Mouse (Mus musculus) hindbrain, embryonic 14.5 days (tissue): ENCODE measurements around the gene Myl6b. TPM values are rescaled to one million over a fixed set of nuclear protein-coding genes. Genes with fewer than 3 reads are reported as not detected.
A peak's percentile ranks its signal among the peaks of the same experiment; 100 is the strongest.

Source experiments
- ATAC-seq: fragments of 200-750 bp; cut with Nextera tagmentation; 2 replicates; pipeline ENCODE4 v1.8.0; 2017; ENCODE audit warnings: moderate number of reproducible peaks, mild to moderate bottlenecking, moderate TSS enrichment, moderate library complexity; ENCODE audit not compliant: low FRiP score
- DNase-seq: peaks from one replicate; pipeline ENCODE4 v3.0.0-alpha.2; 2015; ENCODE audit warnings: low spot score
- H3K27ac ChIP-seq: fragments of 300-500 bp; sonication (generic); 2 replicates; pipeline ENCODE4 v1.5.1; 2014; ENCODE audit warnings: mild to moderate bottlenecking, moderate library complexity
- H3K27me3 ChIP-seq: fragments of 300-500 bp; sonication (generic); 2 replicates; pipeline ENCODE4 v1.6.1; 2014; ENCODE audit warnings: mild to moderate bottlenecking, low read length, mixed read lengths; ENCODE audit not compliant: control insufficient read depth, insufficient read depth
- H3K36me3 ChIP-seq: fragments of 300-500 bp; sonication (generic); replicated peaks from 2 replicates; pipeline ENCODE4 v1.6.1; 2014; ENCODE audit not compliant: control insufficient read depth, insufficient read depth
- H3K4me1 ChIP-seq: fragments of 300-500 bp; sonication (generic); replicated peaks from 2 replicates; pipeline ENCODE4 v1.6.1; 2014; ENCODE audit warnings: antibody characterized with exemption, low read length, mixed read lengths; ENCODE audit not compliant: control insufficient read depth, insufficient read depth
- H3K4me2 ChIP-seq: fragments of 300-500 bp; sonication (generic); replicated peaks from 2 replicates; pipeline ENCODE4 v1.6.1; 2014; ENCODE audit warnings: mild to moderate bottlenecking, moderate library complexity
- H3K4me3 ChIP-seq: fragments of 300-500 bp; sonication (generic); replicated peaks from 2 replicates; pipeline ENCODE4 v1.5.1; 2014; ENCODE audit warnings: mild to moderate bottlenecking, low read length
- H3K9ac ChIP-seq: fragments of 300-500 bp; sonication (generic); 2 replicates; pipeline ENCODE4 v1.6.1; 2014
- H3K9me3 ChIP-seq: fragments of 300-500 bp; sonication (generic); 2 replicates; pipeline ENCODE4 v1.6.1; 2016; ENCODE audit warnings: low read length; ENCODE audit not compliant: control insufficient read depth
- WGBS: fragments of 180-500 bp; shearing (Covaris S2); extraction: QIAGEN DNeasy Blood & Tissue Kit; methylation state at CpG from one replicate; pipeline ENCODE4 v1.1.7; 2014; 5-methylcytosine and 5-hydroxymethylcytosine counted together
- polyA plus RNA-seq: library from polyadenylated mRNA; unstranded; fragments of >200 nt; fragmentation: Nextera tagmentation; extraction: Ambion mirVana; gene quantifications from 2 replicates; pipeline ENCODE4 v1.2.1, GENCODE M21; 2014

Myl6b gene
- polyA plus RNA-seq, 1 experiment from 2014 or later = 6.1 TPM

GRCm38 (mm10) chr10:128536266-128536940 lies 37.9 kb upstream of the Myl6b start:
- Histone ChIP-seq H3K9me3 (no peaks in the 10 kb centered on the region), H3K4me2 (peak overlapping the region; percentile 39), H3K9ac (no peak overlapping the region), H3K27me3 (no peaks in the 10 kb centered on the region), H3K4me1 (0 out of 2 replicates have a peak, but pooled peaks cover 8% of the 10 kb centered on the region), H3K27ac (no peak overlapping the region), H3K36me3 (peaks cover 10% of the 10 kb centered on the region), H3K4me3 (no peak overlapping the region; the same call in 1 of the 2 replicates)
- peak; percentile 90 for DNase-seq
- 19% methylated on average over 18 of the region's 18 CpGs for WGBS
- peak; percentile 89 for ATAC-seq

GRCm38 (mm10) chr10:128535624-128536265 lies 37.3 kb upstream of the Myl6b start:
- Histone ChIP-seq H3K4me1 (0 out of 2 replicates have a peak, but pooled peaks cover 8% of the 10 kb centered on the region), H3K4me3 (no peak overlapping the region; the same call in 1 of the 2 replicates), H3K27me3 (no peaks in the 10 kb centered on the region), H3K27ac (no peak overlapping the region), H3K9me3 (no peaks in the 10 kb centered on the region), H3K9ac (no peak overlapping the region), H3K36me3 (peaks cover 3% of the 10 kb centered on the region; the same call in 1 of the 2 replicates), H3K4me2 (peak overlapping the region; percentile 39)
- DNase-seq (no peak), ATAC-seq (no peak)
- 76% methylated on average over 4 of the region's 4 CpGs for WGBS

GRCm38 (mm10) chr10:128535206-128535605 lies 36.7 kb upstream of the Myl6b start:
- Histone ChIP-seq H3K4me3 (no peak overlapping the region), H3K36me3 (no peaks in the 10 kb centered on the region), H3K27ac (no peak overlapping the region), H3K4me1 (0 out of 2 replicates have a peak, but pooled peaks cover 8% of the 10 kb centered on the region), H3K4me2 (no peak overlapping the region), H3K9ac (no peak overlapping the region), H3K27me3 (no peaks in the 10 kb centered on the region), H3K9me3 (no peaks in the 10 kb centered on the region)
- no peak for DNase-seq
- WGBS = 93% methylated on average over 2 of the region's 2 CpGs
- no peak for ATAC-seq

GRCm38 (mm10) chr10:128526366-128527356 lies 28.2 kb upstream of the Myl6b start:
- 0 out of 2 replicates have a peak, but pooled peaks cover 4% of the 10 kb centered on the region for H3K4me1 ChIP-seq
- peak overlapping the region; percentile 52 for H3K4me3 ChIP-seq
- ATAC-seq = no peak
- H3K9ac ChIP-seq = peak overlapping the region; percentile 29; the same call in 1 of the 2 replicates
- no peak overlapping the region for H3K27ac ChIP-seq
- 35% methylated on average over 28 of the region's 28 CpGs for WGBS
- H3K27me3 ChIP-seq = peaks cover 13% of the 10 kb centered on the region; the same call in 1 of the 2 replicates
- H3K4me2 ChIP-seq = peak overlapping the region; percentile 99
- no peaks in the 10 kb centered on the region for H3K36me3 ChIP-seq
- no peak for DNase-seq
- no peaks in the 10 kb centered on the region for H3K9me3 ChIP-seq

- Histone ChIP-seq H3K4me3 (peak within 1 kb of the TSS; percentile 52), H3K4me2 (peak within 1 kb of the TSS; percentile 99), H3K36me3 (no peaks in the 10 kb centered on the region), H3K4me1 (0 out of 2 replicates have a peak, but pooled peaks cover 4% of the 10 kb centered on the region), H3K27ac (peak within 1 kb of the TSS; percentile 52), H3K9ac (peak within 1 kb of the TSS; percentile 65), H3K9me3 (no peaks in the 10 kb centered on the region), H3K27me3 (peaks cover 13% of the 10 kb centered on the region; the same call in 1 of the 2 replicates)
- WGBS = under 1% methylated on average over 37 of the region's 37 CpGs
- peak; percentile 84 for DNase-seq
- peak; percentile 93 for ATAC-seq
These were observed 27.3 kb upstream of the Myl6b start, which contains the start of gene Esyt1 for GRCm38 (mm10) chr10:128525671-128526308. Gene Esyt1, minus strand, starts transcription at chr10:128525871.

GRCm38 (mm10) chr10:128524732-128525662 lies 26.5 kb upstream of the Myl6b start:
- Histone ChIP-seq H3K9me3 (no peaks in the 10 kb centered on the region), H3K9ac (peak overlapping the region; percentile 65), H3K27ac (peak overlapping the region; percentile 52), H3K36me3 (0 out of 2 replicates have a peak, but pooled peaks cover under 1% of the 10 kb centered on the region), H3K4me1 (0 out of 2 replicates have a peak, but pooled peaks cover 4% of the 10 kb centered on the region), H3K4me3 (peak overlapping the region; percentile 52), H3K27me3 (peaks cover 13% of the 10 kb centered on the region; the same call in 1 of the 2 replicates), H3K4me2 (peak overlapping the region; percentile 99)
- ATAC-seq = peak; percentile 51
- under 1% methylated on average over 58 of the region's 58 CpGs for WGBS
- peak; percentile 48 for DNase-seq

- H3K27me3 ChIP-seq = peaks cover 13% of the 10 kb centered on the region; the same call in 1 of the 2 replicates
- ATAC-seq = no peak
- peak overlapping the region; percentile 52 for H3K4me3 ChIP-seq
- DNase-seq = no peak
- peak overlapping the region; percentile 99 for H3K4me2 ChIP-seq
- 0 out of 2 replicates have a peak, but pooled peaks cover 4% of the 10 kb centered on the region for H3K4me1 ChIP-seq
- H3K9ac ChIP-seq = peak overlapping the region; percentile 65
- H3K36me3 ChIP-seq = 0 out of 2 replicates have a peak, but pooled peaks cover 6% of the 10 kb centered on the region
- H3K27ac ChIP-seq = peak overlapping the region; percentile 52; the same call in 1 of the 2 replicates
- H3K9me3 ChIP-seq = no peaks in the 10 kb centered on the region
- 9% methylated on average over 11 of the region's 11 CpGs for WGBS
These were observed 25.7 kb upstream of the Myl6b start for GRCm38 (mm10) chr10:128524111-128524731.
